Mouse (Mus musculus): ENCODE measurements around the gene Olfr495. TPM values are rescaled to one million over a fixed set of nuclear protein-coding genes. Genes with fewer than 3 reads are reported as not detected.

Gene Olfr495
- not detected for total RNA-seq (2021)
- long read RNA-seq, experiment 1: 0 reads
- long read RNA-seq, experiment 2: 0 reads

- intact Hi-C loops (cut with DNase I): no loop called here
- DNase-seq (ENCODE audit: low spot score in 2 of 2): no peak
Observed at GRCm38 (mm10) chr7:108392867-108393266, at the start of gene Olfr495. Olfr495 (plus strand) TSS chr7:108393167.

DNA sequence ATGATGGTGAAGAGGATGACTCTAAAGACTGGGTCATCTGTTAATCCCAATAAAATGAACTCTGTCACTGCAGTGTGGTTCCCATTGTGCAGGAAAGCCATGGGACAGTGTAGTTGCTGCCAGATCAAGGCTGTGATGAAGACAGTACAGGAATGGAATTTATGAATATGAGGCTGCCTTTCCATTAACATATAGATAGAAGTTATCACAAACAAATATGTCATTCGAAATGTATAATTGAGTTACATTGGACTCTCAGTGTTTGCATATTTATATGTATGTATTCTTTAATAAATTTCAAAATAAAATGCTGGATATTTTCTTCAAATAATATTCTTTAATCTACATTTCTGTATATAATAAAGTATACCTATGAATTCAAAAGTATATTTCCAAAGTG lies 46.1 kb upstream of the Olfr495 start, which contains the start of gene Olfr493:
Olfr493 (minus strand) TSS at position 101 of the 400 bp plus-strand sequence.
- intact Hi-C loops (cut with DNase I): no loop called here
- no peak for DNase-seq (ENCODE audit: low spot score in 2 of 2)

GRCm38 (mm10) chr7:108365035-108365434 lies 27.9 kb upstream of the Olfr495 start, which contains the start of gene Olfr494:
Olfr494 (plus strand) TSS chr7:108365335.
- intact Hi-C loops (cut with DNase I): no loop called here

GRCm38 (mm10) chr7:108420121-108420520 lies 27.2 kb downstream of the Olfr495 start, which contains the start of gene Olfr497:
Olfr497 (plus strand) TSS chr7:108420421.
- DNase-seq (ENCODE audit: low spot score in 2 of 2): no peak
- intact Hi-C loops (cut with DNase I): no loop called here

More at GRCm38 (mm10) chr7:108365035-108365434, 27.9 kb upstream of the Olfr495 start, which contains the start of gene Olfr494:
- no peak for DNase-seq (ENCODE audit: low spot score in 2 of 2)

Other genes with a start within 250 kb of the Olfr495 start
- gene Olfr485, start 233.3 kb upstream of the Olfr495 start, total RNA-seq (2021): not detected
- gene Olfr486, start 220.4 kb upstream of the Olfr495 start, total RNA-seq (2021): not detected
- gene Olfr487, start 178.5 kb upstream of the Olfr495 start, total RNA-seq (2021): not detected
- not detected for gene Olfr488, start 134.8 kb upstream of the Olfr495 start, total RNA-seq (2021)
- not detected for gene Olfr490, start 104.2 kb upstream of the Olfr495 start, total RNA-seq (2021)
- gene Olfr491, start 79.7 kb upstream of the Olfr495 start, total RNA-seq (2021): not detected
- not detected for gene Olfr492, start 69.5 kb upstream of the Olfr495 start, total RNA-seq (2021)
- not detected for gene Olfr493, start 46.2 kb upstream of the Olfr495 start, total RNA-seq (2021)
- gene Olfr494, start 27.8 kb upstream of the Olfr495 start, total RNA-seq (2021): not detected
- not detected for gene Olfr497, start 27.3 kb downstream of the Olfr495 start, total RNA-seq (2021)
- gene Olfr498, start 72.2 kb downstream of the Olfr495 start, total RNA-seq (2021): not detected
- not detected for gene Olfr502, start 131.9 kb downstream of the Olfr495 start, total RNA-seq (2021)
- gene Olfr503, start 151.4 kb downstream of the Olfr495 start, total RNA-seq (2021): not detected
- not detected for gene Olfr504, start 172.6 kb downstream of the Olfr495 start, total RNA-seq (2021)
- gene Olfr506, start 217.6 kb downstream of the Olfr495 start, total RNA-seq (2021): not detected
- not detected for gene Olfr507, start 228.6 kb downstream of the Olfr495 start, total RNA-seq (2021)
- gene Olfr508, start 236.8 kb downstream of the Olfr495 start, total RNA-seq (2021): not detected

All from left cerebral cortex, postnatal 14 days (tissue).